Mouse (Mus musculus) thymus, adult 2 months (tissue): ENCODE results near the gene Snd1.

ENCODE experiments used
- CTCF ChIP-seq: fragments of 200-500 bp; IDR thresholded peaks from 2 replicates; pipeline ENCODE4 v1.5.1; 2012; ENCODE audit warnings: mild to moderate bottlenecking, control low read depth, low read length, moderate library complexity, borderline replicate concordance; ENCODE audit not compliant: control insufficient read depth, poor library complexity, insufficient read depth; ENCODE audit errors: extremely low read depth
- POLR2A ChIP-seq: fragments of 200-500 bp; IDR thresholded peaks from 2 replicates; pipeline ENCODE4 v1.6.1; 2012; ENCODE audit warnings: mild to moderate bottlenecking, low read length, control low read depth, moderate library complexity; ENCODE audit not compliant: control insufficient read depth, poor library complexity, insufficient read depth; ENCODE audit errors: extremely low read depth

- TF ChIP-seq CTCF, result no peak
- TF ChIP-seq POLR2A, result no peak
Measured at GRCm38 (mm10) chr6:28766622-28767021, 291.7 kb downstream of the Snd1 start.
